Mouse (Mus musculus) ES-E14 (cell line): ENCODE results near the gene Car10. TPM values are rescaled to one million over a fixed set of nuclear protein-coding genes. Genes with fewer than 3 reads are reported as not detected.

ENCODE experiments used
- DNase-seq: peaks from one replicate; pipeline ENCODE4 v3.0.0-alpha.2; 2013; ENCODE audit warnings: low read depth, low spot score
- H3K27ac ChIP-seq: 2 replicates; pipeline ENCODE4 v1.5.1; 2012; ENCODE audit warnings: low read depth, mild to moderate bottlenecking, low read length, moderate library complexity, mixed read lengths; ENCODE audit not compliant: poor library complexity, insufficient read depth, severe bottlenecking
- H3K36me3 ChIP-seq: 2 replicates; pipeline ENCODE4 v1.6.1; 2012; ENCODE audit warnings: mild to moderate bottlenecking, low read length, moderate library complexity, mixed read lengths; ENCODE audit not compliant: control insufficient read depth, poor library complexity, insufficient read depth, severe bottlenecking
- H3K4me1 ChIP-seq, 2 experiments: fragments of 150-350 bp in 1 of 2; sonication (generic) in 1 of 2; 2 replicates each; pipeline ENCODE4 v1.6.1; 2012; ENCODE audit warnings: low read length in 2 of 2, mild to moderate bottlenecking in 1 of 2, mixed read lengths in 1 of 2; ENCODE audit not compliant: control insufficient read depth in 2 of 2, insufficient read depth in 2 of 2, poor library complexity in 1 of 2
- H3K4me3 ChIP-seq, 2 experiments: fragments of 150-350 bp in 1 of 2; sonication (generic) in 1 of 2; 2 replicates each; pipeline ENCODE4 v1.5.1; 2012; ENCODE audit warnings: low read length in 2 of 2, low read depth in 1 of 2, mild to moderate bottlenecking in 1 of 2, mixed read lengths in 1 of 2; ENCODE audit not compliant: insufficient read depth in 1 of 2, poor library complexity in 1 of 2, severe bottlenecking in 1 of 2
- H3K9ac ChIP-seq: 2 replicates; pipeline ENCODE4 v1.6.1; 2012; ENCODE audit warnings: low read depth, mild to moderate bottlenecking, low read length, mixed read lengths; ENCODE audit not compliant: poor library complexity, insufficient read depth, severe bottlenecking
- H3K9me3 ChIP-seq: fragments of 150-350 bp; sonication (generic); 2 replicates; pipeline ENCODE4 v1.6.1; 2012; ENCODE audit warnings: low read depth, mild to moderate bottlenecking, low read length; ENCODE audit not compliant: control insufficient read depth, insufficient read depth
- CHD2 ChIP-seq: IDR thresholded peaks from 2 replicates; pipeline ENCODE4 v1.6.1; 2014; ENCODE audit warnings: mild to moderate bottlenecking, low read depth, low read length, inconsistent platforms
- HCFC1 ChIP-seq: IDR thresholded peaks from 2 replicates; pipeline ENCODE4 v1.6.1; 2012; ENCODE audit warnings: low read length, inconsistent platforms, borderline replicate concordance; ENCODE audit not compliant: insufficient read depth
- MAFK ChIP-seq: IDR thresholded peaks from 2 replicates; pipeline ENCODE4 v1.6.1; 2014; ENCODE audit warnings: mild to moderate bottlenecking, low read depth, low read length, inconsistent platforms; ENCODE audit not compliant: insufficient read depth
- ZC3H11A ChIP-seq: IDR thresholded peaks from 2 replicates; pipeline ENCODE4 v1.6.1; 2012; ENCODE audit warnings: low read depth, mild to moderate bottlenecking, inconsistent platforms, low read length, borderline replicate concordance
- ZNF384 ChIP-seq: IDR thresholded peaks from 2 replicates; pipeline ENCODE4 v1.6.1; 2012; ENCODE audit warnings: low read depth, low read length, inconsistent platforms
- in situ Hi-C, 2 experiments: fragments of 600-800 bp; cut with MboI; formaldehyde crosslinking; loops; one replicate each; pipeline ENCODE4 v1.15.1; 2025; ENCODE audit warnings: low sequenced_read_pairs in 2 of 2, inconsistent platforms in 1 of 2; ENCODE audit not compliant: unreplicated experiment in 2 of 2
- total RNA-seq: library from RNA; depleted of rRNA; stranded (reverse); fragments of 300-350 nt; gene quantifications from 2 replicates; pipeline ENCODE4 v1.2.3, GENCODE M21; 2012

Car10 gene
- total RNA-seq, 1 experiment: not detected

DNA sequence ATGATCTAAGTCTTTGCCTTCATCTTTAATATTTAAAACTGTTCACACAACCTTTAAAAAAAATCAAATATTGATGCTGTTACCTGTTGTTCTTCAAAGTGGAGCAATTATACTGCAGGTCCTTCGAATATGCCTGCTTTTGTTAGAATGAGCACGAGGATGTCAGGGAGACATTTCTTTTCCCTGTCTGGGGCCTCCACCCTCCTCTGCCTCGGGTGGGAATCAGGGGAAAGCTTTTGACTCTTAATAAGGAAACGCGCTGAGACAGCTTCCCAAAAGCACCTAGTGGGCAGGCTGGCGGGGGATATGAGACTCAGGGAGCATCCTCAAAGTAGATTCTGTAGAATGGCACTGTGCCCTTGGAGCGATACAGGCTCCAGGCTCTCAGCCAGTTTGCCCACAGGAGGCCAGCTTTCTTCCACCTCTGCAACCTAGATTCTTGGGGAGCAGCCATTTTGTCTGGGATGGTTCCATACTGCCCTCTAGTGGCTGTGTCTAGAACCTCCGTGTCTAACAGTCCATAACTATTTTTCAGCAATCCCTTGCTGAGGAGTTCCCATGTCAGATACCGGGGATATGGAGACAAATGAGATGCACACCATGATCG lies 373.8 kb downstream of the Car10 start:
- TF ChIP-seq ZC3H11A (peak; percentile 54; the same call in 1 of the 2 replicates), HCFC1 (no peak)
- no peak overlapping the region for H3K27ac ChIP-seq
- no peak overlapping the region for H3K9ac ChIP-seq
- H3K36me3 ChIP-seq: no peaks in the 10 kb centered on the region
- H3K4me1 ChIP-seq: no peaks in the 10 kb centered on the region
- peak; percentile 61 for DNase-seq
- H3K9me3 ChIP-seq: no peaks in the 10 kb centered on the region
- no peak overlapping the region for H3K4me3 ChIP-seq
- in situ Hi-C loops: no loop called here

DNA sequence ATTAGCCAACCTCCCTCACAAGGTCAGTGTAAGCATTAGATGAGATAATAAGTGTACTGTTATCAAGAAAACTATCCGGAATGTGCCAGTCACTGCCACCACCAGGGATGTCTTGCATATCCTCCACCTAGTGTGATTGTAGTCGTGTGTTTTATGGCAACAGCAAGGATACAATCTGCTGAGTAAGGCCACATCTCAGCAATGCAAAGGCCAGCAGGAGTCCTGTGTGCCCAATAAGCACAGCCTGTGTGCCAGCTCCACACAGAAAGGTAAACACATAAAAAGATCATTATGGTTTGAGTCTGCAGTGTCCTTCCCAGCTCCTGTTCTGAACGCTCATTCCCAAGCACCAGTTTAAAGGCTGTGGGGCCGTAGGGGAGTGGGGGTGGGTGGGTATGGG lies 386.8 kb downstream of the Car10 start:
- no peaks in the 10 kb centered on the region for H3K4me1 ChIP-seq
- no peak overlapping the region for H3K4me3 ChIP-seq
- no peak overlapping the region for H3K27ac ChIP-seq
- no peak overlapping the region for H3K9ac ChIP-seq
- TF ChIP-seq MAFK (no peak), ZC3H11A (no peak), CHD2 (no peak), ZNF384 (no peak), HCFC1 (no peak)
- no peaks in the 10 kb centered on the region for H3K9me3 ChIP-seq
- no peaks in the 10 kb centered on the region for H3K36me3 ChIP-seq
- in situ Hi-C loops: no loop called here
- DNase-seq: no peak

DNA sequence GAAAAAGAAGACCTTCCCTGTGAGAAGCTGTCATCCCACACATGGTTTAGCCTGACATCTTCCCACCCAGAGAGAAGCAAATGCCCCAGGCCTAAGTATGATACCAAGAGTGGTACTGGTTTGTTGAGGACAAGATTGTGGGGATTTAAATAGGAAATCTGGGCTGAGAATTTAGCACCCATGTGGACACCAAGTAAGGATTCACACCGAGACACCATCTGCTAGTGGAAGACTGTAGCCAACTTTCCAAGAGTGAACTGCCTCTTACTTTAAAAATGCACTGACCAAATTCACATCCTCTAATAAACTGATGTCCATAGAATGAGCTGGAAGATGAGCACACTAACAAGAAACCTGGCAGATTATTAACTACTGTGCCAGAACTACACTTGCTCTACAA lies 389.2 kb downstream of the Car10 start:
- in situ Hi-C loops: no loop called here
- no peak overlapping the region for H3K27ac ChIP-seq
- H3K4me1 ChIP-seq: no peaks in the 10 kb centered on the region
- H3K36me3 ChIP-seq: no peaks in the 10 kb centered on the region
- no peak for TF ChIP-seq CHD2
- TF ChIP-seq ZNF384: no peak
- TF ChIP-seq ZC3H11A: no peak
- no peak for TF ChIP-seq MAFK
- TF ChIP-seq HCFC1: no peak
- no peak overlapping the region for H3K9ac ChIP-seq
- DNase-seq: no peak
- no peak overlapping the region for H3K4me3 ChIP-seq
- no peaks in the 10 kb centered on the region for H3K9me3 ChIP-seq

GRCm38 (mm10) chr11:93487913-93488604 lies 390.2 kb downstream of the Car10 start:
- no peak overlapping the region for H3K27ac ChIP-seq
- in situ Hi-C loops: no loop called here
- no peaks in the 10 kb centered on the region for H3K9me3 ChIP-seq
- no peak overlapping the region for H3K4me3 ChIP-seq
- H3K4me1 ChIP-seq: no peaks in the 10 kb centered on the region
- no peak for DNase-seq
- TF ChIP-seq CHD2 (no peak), HCFC1 (no peak), ZNF384 (no peak), ZC3H11A (no peak), MAFK (no peak)
- H3K9ac ChIP-seq: no peak overlapping the region
- no peaks in the 10 kb centered on the region for H3K36me3 ChIP-seq
